ENCODE assay signal across 8 mouse cellular contexts in genomic region chr7:66110636-66111112, GRCm38 (mm10). TPM values are rescaled to one million over a fixed set of nuclear protein-coding genes. Genes with fewer than 3 reads are reported as not detected.
DNase-seq lines count a peak whose midpoint lies in the region; ATAC-seq and TF ChIP-seq lines count a peak whose summit lies in the region.

No protein-coding gene starts in this region.

- H3K27ac ChIP-seq in forebrain, embryonic 12.5 days = peak overlapping the region; percentile 95; the same call in 1 of the 2 replicates
- peak overlapping the region; percentile 88 for H3K27ac ChIP-seq in liver, embryonic 11.5 days (ENCODE audit: low read depth, low read length)

- H3K9me3 ChIP-seq in forebrain, embryonic 12.5 days = no peaks in the 10 kb centered on the region
- no peaks in the 10 kb centered on the region for H3K9me3 ChIP-seq in liver, embryonic 11.5 days (ENCODE audit: control insufficient read depth, low read length)

- peaks cover 16% of the 10 kb centered on the region for H3K4me1 ChIP-seq in lung, adult 2 months (ENCODE audit: control insufficient read depth, insufficient read depth, low read length)
- H3K4me1 ChIP-seq in forebrain, embryonic 12.5 days = peaks cover 45% of the 10 kb centered on the region
- peaks cover 37% of the 10 kb centered on the region for H3K4me1 ChIP-seq in liver, embryonic 11.5 days (replicated peaks; ENCODE audit: control insufficient read depth, insufficient read depth, low read length)

- peak overlapping the region; percentile 73 for H3K4me2 ChIP-seq in forebrain, embryonic 12.5 days
- peak overlapping the region; percentile 93 for H3K4me2 ChIP-seq in liver, embryonic 11.5 days

- no peak for TF ChIP-seq POLR2A in lung, adult 2 months (IDR thresholded peaks at IDR 0.05; ENCODE audit: borderline replicate concordance, extremely low read depth, low read depth, low read length)

- DNase-seq in lung, adult 2 months = no peak
- no peak for DNase-seq in lung, postnatal 14 days
- peak; percentile 38 for DNase-seq in R1 (ENCODE audit: low read depth, low spot score)
- no peak for DNase-seq in liver, embryonic 11.5 days (ENCODE audit: low spot score)
- peak; percentile 41 for DNase-seq in splenic B cell, adult 2 months (ENCODE audit: low read depth, low spot score)
- DNase-seq in layer of hippocampus, adult 8-10 months (ENCODE audit: low spot score in 2 of 2) = no peak

- WGBS in lung, adult 2 months = 19% methylated on average over 10 of the region's 10 CpGs
- WGBS in forebrain, embryonic 12.5 days = 2% methylated on average over 10 of the region's 10 CpGs
- WGBS in liver, embryonic 11.5 days = 6% methylated on average over 10 of the region's 10 CpGs

- peak overlapping the region; percentile 97 for H3K9ac ChIP-seq in forebrain, embryonic 12.5 days
- peak overlapping the region; percentile 96 for H3K9ac ChIP-seq in liver, embryonic 11.5 days (ENCODE audit: low read depth, low read length)

- peak overlapping the region; percentile 91 for H3K4me3 ChIP-seq in lung, adult 2 months (replicated peaks; ENCODE audit: extremely low read depth, low read depth, low read length)
- peak overlapping the region; percentile 94 for H3K4me3 ChIP-seq in forebrain, embryonic 12.5 days (replicated peaks)
- H3K4me3 ChIP-seq in liver, embryonic 11.5 days (ENCODE audit: low read depth, low read length) = peak overlapping the region; percentile 86

- no peak for TF ChIP-seq CTCF in lung, adult 2 months (IDR thresholded peaks at IDR 0.05; ENCODE audit: insufficient read depth, low read length)

- H3K36me3 ChIP-seq in forebrain, embryonic 12.5 days (replicated peaks) = 0 out of 2 replicates have a peak, but pooled peaks cover 6% of the 10 kb centered on the region
- H3K36me3 ChIP-seq in liver, embryonic 11.5 days (ENCODE audit: control insufficient read depth, insufficient read depth, low read length) = peaks cover 3% of the 10 kb centered on the region; the same call in 1 of the 2 replicates
- no peaks in the 10 kb centered on the region for H3K36me3 ChIP-seq in splenic B cell, adult 2 months (ENCODE audit: control insufficient read depth, insufficient read depth, low read length, poor library complexity, severe bottlenecking)

- no peak for ATAC-seq in forebrain, embryonic 12.5 days (ENCODE audit: low FRiP score)
- ATAC-seq in liver, embryonic 11.5 days (replicated peaks; ENCODE audit: low FRiP score) = no peak
- ATAC-seq in monocyte, adult 5-6 weeks (replicated peaks; ENCODE audit: insufficient number of reproducible peaks, low FRiP score, low TSS enrichment, poor library complexity, severe bottlenecking) = no peak

- peaks cover 13% of the 10 kb centered on the region for H3K27me3 ChIP-seq in forebrain, embryonic 12.5 days
- no peaks in the 10 kb centered on the region for H3K27me3 ChIP-seq in liver, embryonic 11.5 days (replicated peaks; ENCODE audit: control insufficient read depth, insufficient read depth, low read length)
- no peaks in the 10 kb centered on the region for H3K27me3 ChIP-seq in splenic B cell, adult 2 months (ENCODE audit: control insufficient read depth, insufficient read depth, low read length, poor library complexity, severe bottlenecking)

RNA-seq across cellular contexts. Expression of gene Chsy1, which starts 1.4 kb away (rescaled TPM):
- 14.6 and 18.1 TPM in 2 replicates for polyA plus RNA-seq in lung, adult 2 months (2012; rRNA removed)
- 13.3 and 15.9 TPM in 2 replicates for polyA plus RNA-seq in forebrain, embryonic 12.5 days (2016; fragmentation: Nextera tagmentation; extraction: Ambion mirVana)
- polyA plus RNA-seq in liver, embryonic 11.5 days (2014; fragmentation: Nextera tagmentation; extraction: Ambion mirVana) = 22.4 and 23.1 TPM in 2 replicates
- 91.3 to 286 TPM (median 103 TPM) in 3 replicates for total RNA-seq in monocyte, adult 5-6 weeks (2017)
- total RNA-seq in layer of hippocampus, adult 8-10 months (2022) = 10 to 100 TPM; 15.4 to 17.4 (median 17.3) TPM

RNA-seq across cellular contexts. Expression of gene Selenos, which starts 31.2 kb away (rescaled TPM):
- polyA plus RNA-seq in lung, adult 2 months (2012; rRNA removed) = 109 and 165 TPM in 2 replicates
- 63.7 and 64.3 TPM in 2 replicates for polyA plus RNA-seq in forebrain, embryonic 12.5 days (2016; fragmentation: Nextera tagmentation; extraction: Ambion mirVana)
- 103 and 110 TPM in 2 replicates for polyA plus RNA-seq in liver, embryonic 11.5 days (2014; fragmentation: Nextera tagmentation; extraction: Ambion mirVana)
- total RNA-seq in monocyte, adult 5-6 weeks (2017) = 102 to 127 TPM (median 106 TPM) in 3 replicates
- 10 to 100 TPM; 52.9 to 61.0 (median 54.6) TPM for total RNA-seq in layer of hippocampus, adult 8-10 months (2022)

RNA-seq across cellular contexts. Expression of gene Snrpa1, which starts 51.9 kb away (rescaled TPM):
- 7.3 and 10.0 TPM in 2 replicates for polyA plus RNA-seq in lung, adult 2 months (2012; rRNA removed)
- polyA plus RNA-seq in forebrain, embryonic 12.5 days (2016; fragmentation: Nextera tagmentation; extraction: Ambion mirVana) = 227 and 231 TPM in 2 replicates
- 237 and 251 TPM in 2 replicates for polyA plus RNA-seq in liver, embryonic 11.5 days (2014; fragmentation: Nextera tagmentation; extraction: Ambion mirVana)
- total RNA-seq in monocyte, adult 5-6 weeks (2017) = 41.2 to 67.4 TPM (median 61.4 TPM) in 3 replicates
- total RNA-seq in layer of hippocampus, adult 8-10 months (2022) = 10 to 100 TPM; 31.0 to 43.2 (median 33.4) TPM

Comparison
In these comparisons a context has a peak if more than half of its experiments do, and no peak if none do; other contexts are left out.
1. DNase-seq: peak in R1 (single experiment) and splenic B cell, adult 2 months (single experiment); none in lung, adult 2 months (single experiment), lung, postnatal 14 days (single experiment), liver, embryonic 11.5 days (single experiment) and layer of hippocampus, adult 8-10 months (0 of 2).
2. RNA of gene Snrpa1, which starts 51.9 kb away (polyA plus RNA-seq): 237 to 251 TPM in liver, embryonic 11.5 days and 227 to 231 TPM in forebrain, embryonic 12.5 days; 7.3 to 10.0 TPM in lung, adult 2 months; every median in the first group is over 10 times any median in the second.
3. Peak in every context shown above with its lines, with median percentiles within 50 percentile points of each other: H3K4me3 ChIP-seq.